Mouse (Mus musculus) stomach, postnatal 0 days (tissue): ENCODE measurements around the gene Clcf1.

Experiments used
- CTCF ChIP-seq: IDR thresholded peaks from 2 replicates; pipeline ENCODE4 v1.5.1; 2016; ENCODE audit warnings: antibody characterized with exemption, low read depth, mild to moderate bottlenecking, moderate library complexity
- EP300 ChIP-seq: optimal IDR thresholded peaks from 2 replicates; pipeline ENCODE3; 2016; ENCODE audit warnings: antibody characterized with exemption

DNA sequence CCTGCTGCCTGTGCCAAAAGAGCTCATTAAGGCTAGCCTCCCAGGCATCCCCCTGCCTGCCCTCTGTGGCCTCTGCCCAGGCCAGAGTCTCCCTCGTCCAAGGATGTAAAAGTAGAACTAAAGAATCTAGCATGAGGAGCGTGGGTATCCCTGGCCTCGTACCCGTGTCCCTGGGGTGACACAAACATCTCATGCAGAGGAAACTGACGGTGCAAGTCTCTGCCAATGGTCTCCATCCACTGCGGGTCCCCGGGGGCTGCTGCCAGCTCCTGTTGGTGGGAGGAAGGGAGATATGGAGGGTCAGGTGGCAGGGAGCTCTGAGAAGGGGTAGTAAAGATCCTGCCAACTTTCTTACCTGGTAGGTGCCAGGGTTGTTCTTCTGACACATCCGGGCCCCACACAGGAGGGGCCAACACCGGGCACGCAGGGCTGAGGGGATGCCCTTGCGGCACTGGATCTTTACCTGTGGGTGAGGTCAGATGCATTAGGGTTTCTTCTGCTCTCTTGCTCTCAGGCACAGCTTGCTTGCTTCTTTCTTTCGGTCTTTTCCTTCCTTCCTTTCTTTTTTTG is 24.9 kb upstream of the Clcf1 start:
- no peak for TF ChIP-seq EP300
- TF ChIP-seq CTCF = no peak
